Mouse (Mus musculus) retina, postnatal 1 day (tissue): ENCODE data around the gene Odf3l1.

Source experiments
- DNase-seq: peaks from one replicate; pipeline ENCODE4 v3.0.0-alpha.2; 2012

Gene Odf3l1

GRCm38 (mm10) chr9:56881539-56882082 is 17.1 kb upstream of the Odf3l1 start:
- no peak for DNase-seq

DNA sequence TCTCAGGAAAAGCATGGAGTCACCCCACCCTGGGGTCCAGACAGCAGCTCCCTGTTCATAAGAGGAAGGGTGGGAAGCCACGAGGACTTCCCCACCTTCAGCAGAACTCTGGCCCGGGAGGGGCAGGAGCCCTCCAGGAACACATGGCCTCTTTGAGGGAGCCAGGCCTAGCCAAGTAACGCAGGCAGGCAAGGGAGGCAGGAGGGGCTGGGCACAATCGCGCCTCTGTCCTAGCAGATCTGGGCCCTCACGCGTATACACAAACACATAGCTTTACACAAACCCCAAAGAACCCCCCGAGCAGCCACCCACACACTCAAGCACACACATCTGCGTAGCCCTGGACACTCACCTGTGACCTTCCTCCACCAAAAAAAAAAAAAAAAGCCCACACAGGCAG is 16.3 kb upstream of the Odf3l1 start:
- DNase-seq = peak; percentile 29

- no peak for DNase-seq
These were observed 12.8 kb upstream of the Odf3l1 start for GRCm38 (mm10) chr9:56877284-56877683.

GRCm38 (mm10) chr9:56876784-56877183 is 12.3 kb upstream of the Odf3l1 start:
- peak; percentile 75 for DNase-seq

DNA sequence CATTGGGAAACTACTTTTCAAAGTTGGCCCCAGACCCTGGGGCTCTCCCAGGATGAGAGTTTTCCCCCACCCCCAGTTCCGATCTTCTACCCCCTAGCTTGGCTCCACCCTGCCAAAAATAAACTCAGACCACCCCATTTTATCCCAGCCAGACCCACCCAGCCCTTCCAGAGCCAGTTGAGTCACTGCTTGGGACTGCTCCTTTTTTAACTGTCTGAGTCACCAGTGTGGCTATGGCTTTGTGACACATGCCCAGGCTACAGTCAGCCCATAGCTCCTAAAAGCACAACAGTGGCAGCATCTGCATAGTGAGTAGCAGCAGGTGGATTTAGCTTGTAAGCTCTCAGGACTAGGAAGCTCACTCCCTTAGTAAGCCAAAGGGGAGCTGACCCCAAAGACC is 8.6 kb upstream of the Odf3l1 start:
- DNase-seq = no peak

- DNase-seq = no peak
These were observed 7.8 kb upstream of the Odf3l1 start for GRCm38 (mm10) chr9:56872105-56872903.

DNA sequence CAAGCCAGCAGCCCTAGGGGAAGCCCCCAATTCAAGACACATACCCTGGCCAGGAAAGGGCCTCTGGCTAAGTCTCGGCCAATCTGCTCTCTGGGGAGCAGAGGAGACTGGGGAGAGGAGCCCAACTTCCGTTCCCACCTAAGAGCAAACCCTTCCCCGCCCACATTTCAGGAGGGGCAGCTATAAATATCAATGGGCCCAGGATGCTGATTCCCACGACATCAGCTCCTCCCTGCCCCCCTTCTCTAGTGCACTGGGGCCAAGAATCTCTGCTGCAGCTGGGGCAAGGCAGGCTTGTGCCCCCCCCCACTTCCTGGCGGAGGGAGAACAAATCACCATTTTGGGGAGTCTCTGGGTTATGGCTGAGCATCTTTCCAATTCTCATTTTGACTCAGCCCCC is 6.7 kb upstream of the Odf3l1 start:
- no peak for DNase-seq

GRCm38 (mm10) chr9:56870778-56871177 is 6.3 kb upstream of the Odf3l1 start:
- no peak for DNase-seq

GRCm38 (mm10) chr9:56869552-56869951 is 5.1 kb upstream of the Odf3l1 start:
- no peak for DNase-seq

GRCm38 (mm10) chr9:56868292-56868691 is 3.8 kb upstream of the Odf3l1 start:
- peak; percentile 83 for DNase-seq

GRCm38 (mm10) chr9:56866430-56866829 is 2.0 kb upstream of the Odf3l1 start:
- DNase-seq = no peak

DNA sequence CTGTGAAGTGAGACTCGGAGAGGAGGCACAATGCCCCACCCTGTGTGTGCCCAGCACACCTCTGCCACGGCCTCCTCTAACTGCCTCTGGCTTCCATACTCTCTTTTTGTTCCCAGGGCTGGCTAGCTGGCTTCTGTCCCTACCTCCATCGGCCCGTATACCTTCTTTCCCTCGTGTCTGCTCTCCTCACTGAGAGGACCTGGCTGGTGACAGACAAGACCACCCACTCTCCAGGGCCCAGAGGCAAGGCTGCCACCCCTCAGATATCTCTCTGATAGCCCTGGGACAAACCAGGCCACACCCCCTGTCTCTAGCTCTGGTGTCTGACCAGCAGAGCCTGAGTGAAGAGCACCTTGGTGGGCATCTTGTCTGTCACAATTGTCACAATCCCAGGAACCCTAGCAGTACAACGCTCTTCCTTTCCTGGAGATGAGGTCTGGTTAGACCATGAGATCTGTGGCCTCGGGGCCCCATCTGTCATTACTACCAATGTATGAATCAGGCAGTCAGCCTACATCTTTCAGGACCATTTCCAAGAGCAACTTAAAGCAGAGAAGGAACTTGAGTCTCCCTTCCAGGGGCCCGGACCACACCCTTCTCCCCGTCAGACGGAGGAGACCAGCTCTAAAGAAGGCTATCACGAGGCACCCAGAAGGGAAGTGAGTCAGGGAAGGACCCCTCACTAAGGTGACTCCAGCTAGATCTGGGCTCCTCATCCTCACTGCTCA is 1.4 kb upstream of the Odf3l1 start:
- no peak for DNase-seq

DNA sequence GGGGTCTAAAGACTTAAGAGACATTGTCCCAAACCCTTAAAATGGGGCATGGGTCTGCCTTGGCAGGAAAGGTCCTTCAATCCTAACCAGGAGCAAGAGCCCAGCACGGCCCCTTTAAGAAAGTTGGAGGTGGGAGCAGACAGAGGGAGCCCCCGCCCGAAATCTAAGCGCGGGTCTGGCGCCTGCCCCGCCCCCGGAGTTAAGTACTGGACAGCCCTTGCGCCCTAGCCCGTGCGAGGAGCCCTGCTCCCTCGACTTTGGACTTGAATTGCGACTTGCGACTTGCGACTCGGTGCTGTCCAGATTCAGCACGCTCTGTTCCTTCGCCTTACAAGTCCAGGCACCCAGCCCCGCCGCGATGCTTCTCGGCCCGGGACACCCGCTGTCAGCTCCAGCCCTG is 353 bp upstream of the Odf3l1 start, which contains the start of gene Cspg4:
Gene Cspg4 (plus strand): TSS at position 202 of the 400 bp plus-strand sequence.
- DNase-seq = peak; percentile 63

DNA sequence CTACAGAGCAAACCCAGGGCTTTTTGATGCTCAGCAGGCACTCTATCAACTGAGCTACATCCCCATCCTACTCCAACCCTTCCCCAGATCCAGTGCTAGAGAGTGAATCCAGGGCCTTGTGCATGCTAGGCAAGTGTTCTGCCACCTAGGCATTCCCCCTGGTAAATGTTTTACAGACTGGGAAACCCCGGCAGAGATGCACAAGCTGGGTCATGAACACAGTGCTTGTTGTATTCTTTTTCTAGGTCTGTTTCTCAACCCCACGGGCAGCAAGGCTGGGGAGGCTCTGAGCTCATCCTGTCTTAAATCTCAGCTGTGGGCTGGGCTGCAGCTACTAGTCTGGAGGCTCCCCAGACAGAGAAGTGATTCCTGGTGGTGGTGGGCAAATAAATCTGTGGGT is 1.6 kb downstream of the Odf3l1 start:
- no peak for DNase-seq

DNA sequence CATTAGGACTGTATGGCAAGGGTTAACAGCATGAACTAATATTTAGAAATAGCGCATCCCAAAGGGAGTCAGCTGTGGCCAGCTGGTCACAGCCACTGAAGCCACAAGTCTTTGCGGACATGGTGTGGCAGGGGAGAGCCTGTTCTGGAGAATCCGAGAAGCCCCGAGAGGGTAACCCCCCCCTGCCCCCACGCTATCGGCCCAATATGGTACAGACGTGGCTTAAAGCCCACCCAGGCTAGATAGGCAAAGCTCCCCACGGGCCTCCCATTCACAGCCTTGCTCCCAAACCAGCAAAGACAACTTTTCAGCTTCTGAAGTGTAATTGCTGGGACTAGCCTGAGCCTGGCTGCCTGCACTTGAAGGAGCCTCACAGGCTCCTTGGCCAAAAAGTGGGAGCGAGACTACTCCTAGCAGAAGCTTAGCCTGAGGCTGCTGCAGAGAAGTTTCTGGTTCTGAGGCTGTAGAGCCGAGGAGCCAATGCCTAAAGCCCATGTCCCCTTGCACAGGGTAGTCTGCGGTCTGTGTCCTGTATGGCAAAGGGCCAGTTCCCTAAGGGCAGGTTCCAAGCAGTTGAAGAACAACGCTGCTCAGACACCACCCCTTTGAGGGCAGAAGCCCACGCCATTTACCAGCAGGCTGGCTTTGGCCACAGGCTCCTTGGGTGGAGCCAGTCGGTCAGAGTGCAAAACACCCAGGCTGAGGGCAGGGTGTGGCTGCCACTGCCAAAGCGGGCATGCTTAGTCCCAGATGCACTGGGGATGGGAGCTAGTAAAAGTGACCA is 3.8 kb downstream of the Odf3l1 start:
- no peak for DNase-seq

GRCm38 (mm10) chr9:56860035-56860434 is 4.4 kb downstream of the Odf3l1 start:
- DNase-seq = no peak

GRCm38 (mm10) chr9:56857463-56857862 is 7.0 kb downstream of the Odf3l1 start:
- DNase-seq = no peak

DNA sequence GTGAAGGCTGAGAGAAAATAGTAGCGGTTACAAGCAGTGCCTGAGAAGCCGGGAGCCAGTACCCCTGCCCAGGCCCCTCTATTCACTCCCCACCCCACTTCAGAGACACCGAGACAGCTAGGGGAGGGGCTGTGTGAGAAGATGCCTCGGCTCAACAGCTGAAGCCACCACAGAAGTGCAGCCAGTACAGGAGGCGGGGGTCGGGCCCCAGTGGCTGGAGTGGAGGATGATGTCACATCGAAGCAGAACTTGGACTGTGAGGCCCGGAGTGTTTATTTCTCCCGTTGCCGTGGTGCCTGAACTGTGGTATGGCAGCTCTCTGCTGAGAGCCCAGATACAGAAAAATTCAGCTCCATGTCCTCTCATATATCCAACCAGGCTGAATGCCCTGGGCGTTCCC is 12.7 kb downstream of the Odf3l1 start:
- peak; percentile 71 for DNase-seq

DNA sequence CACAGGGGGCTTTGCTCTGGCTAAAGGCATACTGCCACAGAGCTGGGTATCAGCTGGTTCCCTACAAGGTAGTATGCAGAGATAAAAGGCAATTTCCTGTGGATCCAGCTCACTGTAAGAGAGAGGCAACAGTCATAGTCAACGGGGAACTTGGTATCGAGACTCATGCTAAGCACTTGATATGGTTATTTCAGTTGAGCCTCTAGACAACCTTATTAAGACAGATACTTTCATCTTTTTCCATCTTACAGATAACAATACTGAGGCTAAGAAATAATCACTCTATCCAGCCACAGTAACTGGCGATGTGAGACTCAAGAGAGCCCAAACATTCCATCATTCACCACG is 13.6 kb downstream of the Odf3l1 start:
- DNase-seq = no peak

GRCm38 (mm10) chr9:56850128-56850904 is 14.2 kb downstream of the Odf3l1 start:
- no peak for DNase-seq

DNA sequence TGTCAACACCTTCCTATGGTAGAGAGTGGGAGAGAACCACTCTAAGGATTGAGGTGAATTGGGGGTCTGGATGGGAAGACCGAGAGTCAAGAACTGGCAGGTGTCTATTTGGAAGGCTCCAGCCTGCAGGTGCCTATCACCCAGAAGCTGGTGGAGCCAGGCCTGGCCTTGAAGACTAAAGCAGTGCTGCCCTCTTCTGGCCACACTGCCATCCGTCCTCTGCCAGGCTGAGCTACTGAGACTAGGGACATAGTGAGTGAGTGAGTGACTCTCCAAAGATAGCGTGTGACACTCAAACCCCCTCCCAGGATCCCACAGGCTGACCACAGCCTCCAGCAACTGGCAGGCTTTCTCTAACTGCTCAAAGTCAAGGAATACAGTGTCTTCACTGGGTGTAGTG is 17.0 kb downstream of the Odf3l1 start:
- DNase-seq = peak; percentile 83

GRCm38 (mm10) chr9:56844644-56845043 is 19.8 kb downstream of the Odf3l1 start:
- no peak for DNase-seq
